Mouse (Mus musculus) spleen, adult 2 months (tissue): ENCODE results near the gene Trim44.

ENCODE experiments used
- CTCF ChIP-seq: fragments of 200-500 bp; IDR thresholded peaks from 2 replicates; pipeline ENCODE4 v1.5.1; 2011; ENCODE audit warnings: mild to moderate bottlenecking, inconsistent platforms; ENCODE audit not compliant: insufficient read depth, insufficient read length, insufficient replicate concordance; ENCODE audit errors: extremely low read depth
- POLR2A ChIP-seq: fragments of 200-500 bp; IDR thresholded peaks from 2 replicates; pipeline ENCODE4 v1.6.1; 2011; ENCODE audit warnings: low read depth, low read length, inconsistent platforms

- TF ChIP-seq CTCF (no peak), POLR2A (no peak)
Measured at GRCm38 (mm10) chr2:102412738-102413137, 5.1 kb upstream of the Trim44 start.
